Mouse (Mus musculus) stomach, postnatal 0 days (tissue): Measurements from ENCODE around the gene Tmem150c.
A peak's percentile ranks its signal among the peaks of the same experiment; 100 is the strongest.

ENCODE experiments used
- CTCF ChIP-seq: IDR thresholded peaks from 2 replicates; pipeline ENCODE4 v1.5.1; 2016; ENCODE audit warnings: antibody characterized with exemption, low read depth, mild to moderate bottlenecking, moderate library complexity
- EP300 ChIP-seq: optimal IDR thresholded peaks from 2 replicates; pipeline ENCODE3; 2016; ENCODE audit warnings: antibody characterized with exemption

GRCm38 (mm10) chr5:100158791-100159637 is 594 bp downstream of the Tmem150c start:
- TF ChIP-seq EP300 (no peak), CTCF (peak; percentile 22; the same call in 1 of the 2 replicates)
